Mouse (Mus musculus) forebrain, embryonic 11.5 days (tissue): Measurements from ENCODE around the gene Coro2a. TPM values are rescaled to one million over a fixed set of nuclear protein-coding genes. Genes with fewer than 3 reads are reported as not detected.
"Not testable (repeated sequence)": the region's sequence is repeated elsewhere in the genome, so short reads cannot be mapped to it uniquely, and the experiment has no call there.

ENCODE experiments used
- ATAC-seq: fragments of 200-750 bp; cut with Nextera tagmentation; replicated peaks from 2 replicates; pipeline ENCODE4 v1.8.0; 2017; ENCODE audit warnings: moderate TSS enrichment; ENCODE audit not compliant: low FRiP score
- DNase-seq: peaks from one replicate; pipeline ENCODE4 v3.0.0-alpha.2; 2017; ENCODE audit warnings: low spot score
- H3K27ac ChIP-seq: fragments of 300-500 bp; sonication (generic); 2 replicates; pipeline ENCODE4 v1.5.1; 2014; ENCODE audit warnings: low read depth, low read length
- H3K27me3 ChIP-seq: fragments of 300-500 bp; sonication (generic); 2 replicates; pipeline ENCODE4 v1.6.1; 2014; ENCODE audit warnings: mild to moderate bottlenecking, low read length, mixed read lengths; ENCODE audit not compliant: control insufficient read depth, insufficient read depth
- H3K36me3 ChIP-seq: fragments of 300-500 bp; sonication (generic); 2 replicates; pipeline ENCODE4 v1.6.1; 2014; ENCODE audit warnings: mild to moderate bottlenecking, low read length, moderate library complexity, mixed read lengths; ENCODE audit not compliant: control insufficient read depth, insufficient read depth
- H3K4me1 ChIP-seq: fragments of 300-500 bp; sonication (generic); replicated peaks from 2 replicates; pipeline ENCODE4 v1.6.1; 2014; ENCODE audit warnings: low read length, mixed read lengths; ENCODE audit not compliant: control insufficient read depth, insufficient read depth
- H3K4me2 ChIP-seq: fragments of 300-500 bp; sonication (generic); 2 replicates; pipeline ENCODE4 v1.6.1; 2014; ENCODE audit warnings: low read depth, mild to moderate bottlenecking, low read length, moderate library complexity, mixed read lengths; ENCODE audit not compliant: severe bottlenecking
- H3K4me3 ChIP-seq: fragments of 300-500 bp; sonication (generic); 2 replicates; pipeline ENCODE4 v1.5.1; 2014; ENCODE audit warnings: low read depth, low read length
- H3K9ac ChIP-seq: fragments of 300-500 bp; sonication (generic); 2 replicates; pipeline ENCODE4 v1.6.1; 2014; ENCODE audit warnings: low read length
- H3K9me3 ChIP-seq: fragments of 300-500 bp; sonication (generic); 2 replicates; pipeline ENCODE4 v1.6.1; 2016; ENCODE audit warnings: low read length, mixed read lengths; ENCODE audit not compliant: control insufficient read depth
- WGBS: fragments of 180-500 bp; shearing (Covaris S2); extraction: QIAGEN DNeasy Blood & Tissue Kit; methylation state at CpG from one replicate; pipeline ENCODE4 v1.1.7; 2014; 5-methylcytosine and 5-hydroxymethylcytosine counted together
- polyA plus RNA-seq: library from polyadenylated mRNA; unstranded; fragments of >200 nt; fragmentation: Nextera tagmentation; extraction: Ambion mirVana; gene quantifications from 2 replicates; pipeline ENCODE4 v1.2.1, GENCODE M21; 2014

The Coro2a gene
- polyA plus RNA-seq, 1 experiment from 2014 or later: 2.8 TPM

GRCm38 (mm10) chr4:46575509-46576284, 26.3 kb downstream of the Coro2a start:
- H3K4me3 ChIP-seq, H3K27me3 ChIP-seq, H3K9ac ChIP-seq, DNase-seq, H3K4me1 ChIP-seq, H3K36me3 ChIP-seq, H3K9me3 ChIP-seq, H3K27ac ChIP-seq, H3K4me2 ChIP-seq, ATAC-seq: not testable (repeated sequence)
- WGBS: 92% methylated on average over 6 of the region's 10 CpGs

GRCm38 (mm10) chr4:46574841-46575240, 27.2 kb downstream of the Coro2a start:
- WGBS: 93% methylated on average over 10 of the region's 12 CpGs
- Histone ChIP-seq H3K27ac (no peak overlapping the region), H3K4me2 (no peak overlapping the region), H3K36me3 (no peaks in the 10 kb centered on the region), H3K4me1 (no peaks in the 10 kb centered on the region), H3K9ac (no peak overlapping the region), H3K4me3 (no peak overlapping the region), H3K9me3 (peaks cover 4% of the 10 kb centered on the region; the same call in 1 of the 2 replicates), H3K27me3 (no peaks in the 10 kb centered on the region)
- DNase-seq: no peak
- ATAC-seq: no peak

GRCm38 (mm10) chr4:46574024-46574753, 27.8 kb downstream of the Coro2a start:
- H3K4me1 ChIP-seq: no peaks in the 10 kb centered on the region
- no peak overlapping the region for H3K4me2 ChIP-seq
- 63% methylated on average over 9 of the region's 9 CpGs for WGBS
- no peak overlapping the region for H3K27ac ChIP-seq
- H3K27me3 ChIP-seq: no peaks in the 10 kb centered on the region
- DNase-seq: no peak
- ATAC-seq: no peak
- H3K9ac ChIP-seq: no peak overlapping the region
- no peaks in the 10 kb centered on the region for H3K36me3 ChIP-seq
- H3K4me3 ChIP-seq: no peak overlapping the region
- H3K9me3 ChIP-seq: peaks cover 4% of the 10 kb centered on the region; the same call in 1 of the 2 replicates

DNA sequence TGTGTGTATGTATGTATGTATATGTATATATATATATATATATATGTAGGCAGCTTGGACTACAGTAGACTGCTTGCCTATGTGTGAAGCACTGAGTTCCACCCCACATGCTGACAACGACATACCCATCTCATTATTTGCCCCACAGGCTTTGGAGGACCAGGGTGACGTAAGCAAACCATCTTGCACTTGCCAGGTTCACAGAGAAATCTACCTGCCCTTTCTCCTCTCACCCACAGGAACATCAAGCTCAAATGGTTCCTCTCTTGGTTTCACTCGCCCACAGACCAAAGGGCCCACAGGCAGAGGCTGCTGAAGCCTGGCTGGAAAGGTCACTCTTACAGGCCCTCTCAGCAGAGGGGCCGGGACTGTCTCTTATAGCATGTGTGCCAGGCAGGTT, 29.4 kb downstream of the Coro2a start:
- Histone ChIP-seq H3K36me3 (no peaks in the 10 kb centered on the region), H3K27me3 (no peaks in the 10 kb centered on the region), H3K4me3 (no peak overlapping the region), H3K9me3 (no peaks in the 10 kb centered on the region), H3K9ac (no peak overlapping the region), H3K27ac (no peak overlapping the region), H3K4me1 (no peaks in the 10 kb centered on the region), H3K4me2 (no peak overlapping the region)
- ATAC-seq (no peak), DNase-seq (no peak)
- WGBS: 87% methylated on average over 4 of the region's 4 CpGs

- Histone ChIP-seq H3K4me1 (no peaks in the 10 kb centered on the region), H3K9me3 (no peaks in the 10 kb centered on the region), H3K36me3 (no peaks in the 10 kb centered on the region), H3K4me2 (no peak overlapping the region), H3K9ac (no peak overlapping the region), H3K27me3 (no peaks in the 10 kb centered on the region), H3K4me3 (no peak overlapping the region), H3K27ac (no peak overlapping the region)
- ATAC-seq (no peak), DNase-seq (no peak)
- WGBS: 89% methylated on average over 9 of the region's 9 CpGs
Observed at GRCm38 (mm10) chr4:46571744-46572143, 30.3 kb downstream of the Coro2a start.

DNA sequence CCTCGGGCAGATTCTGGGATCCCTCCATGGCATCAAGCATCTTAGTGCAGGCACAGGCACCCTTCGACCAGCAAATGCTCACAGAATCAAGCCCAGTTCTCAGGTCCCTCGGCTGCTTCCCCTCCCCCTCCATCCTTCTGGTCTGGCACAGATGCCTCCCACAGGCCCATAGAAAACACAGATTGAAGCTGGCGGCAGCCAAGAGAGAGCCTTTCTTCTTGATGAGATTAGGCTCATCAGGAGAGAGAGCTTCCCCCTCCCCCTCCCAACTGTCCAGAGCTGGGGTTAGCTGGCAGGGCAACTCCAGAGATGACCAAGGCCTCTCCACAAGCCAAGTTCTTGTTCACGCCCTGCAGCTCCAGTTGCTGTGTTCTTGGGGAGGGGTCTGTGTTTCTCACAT, 32.3 kb downstream of the Coro2a start:
- H3K36me3 ChIP-seq: no peaks in the 10 kb centered on the region
- no peaks in the 10 kb centered on the region for H3K27me3 ChIP-seq
- ATAC-seq (no peak), DNase-seq (no peak)
- WGBS: 22% methylated on average over 5 of the region's 5 CpGs
- no peaks in the 10 kb centered on the region for H3K9me3 ChIP-seq
- H3K9ac ChIP-seq: no peak overlapping the region
- H3K4me1 ChIP-seq: no peaks in the 10 kb centered on the region
- no peak overlapping the region for H3K4me3 ChIP-seq
- H3K4me2 ChIP-seq: no peak overlapping the region
- no peak overlapping the region for H3K27ac ChIP-seq

GRCm38 (mm10) chr4:46568169-46568568, 33.8 kb downstream of the Coro2a start:
- Histone ChIP-seq H3K4me2 (no peak overlapping the region), H3K9me3 (no peaks in the 10 kb centered on the region), H3K27me3 (no peaks in the 10 kb centered on the region), H3K36me3 (no peaks in the 10 kb centered on the region), H3K27ac (no peak overlapping the region), H3K4me3 (no peak overlapping the region), H3K4me1 (no peaks in the 10 kb centered on the region), H3K9ac (no peak overlapping the region)
- ATAC-seq (no peak), DNase-seq (no peak)
- 89% methylated on average over 8 of the region's 8 CpGs for WGBS

DNA sequence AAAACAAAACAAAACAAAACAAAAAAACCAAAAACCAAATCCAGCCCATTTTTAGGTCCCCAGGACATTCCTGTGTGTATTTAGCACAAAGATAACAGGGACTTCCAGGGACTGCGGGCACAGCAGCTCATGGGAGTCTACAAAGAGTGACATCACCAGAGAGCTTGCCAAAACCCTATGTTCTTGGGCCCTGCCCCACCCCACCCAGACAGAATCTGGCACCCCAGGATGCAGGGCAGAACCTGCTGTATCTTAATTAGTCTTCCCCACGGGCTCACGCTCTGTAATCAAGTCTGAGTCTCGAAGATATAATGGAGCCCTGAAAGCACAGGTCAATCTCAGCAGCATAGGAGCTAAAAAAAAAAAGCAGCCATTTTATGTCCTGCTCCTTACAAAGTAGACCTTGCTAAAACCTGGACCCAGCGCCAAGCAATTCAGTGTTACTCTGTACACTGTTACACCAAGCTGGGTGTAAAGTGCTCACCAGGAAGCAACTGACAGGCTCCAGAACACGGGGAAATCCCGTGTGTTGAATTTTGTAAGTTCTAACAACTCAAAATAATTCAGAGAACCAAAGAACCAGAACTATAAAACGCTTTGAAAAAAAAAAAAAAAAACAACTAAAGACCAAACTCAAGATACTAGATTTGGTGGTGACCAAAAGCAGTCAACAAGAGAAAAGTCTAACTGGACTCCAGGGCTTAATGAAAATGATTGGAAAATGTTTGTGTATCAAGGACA, 34.9 kb downstream of the Coro2a start:
- no peak overlapping the region for H3K4me3 ChIP-seq
- no peaks in the 10 kb centered on the region for H3K27me3 ChIP-seq
- ATAC-seq (no peak), DNase-seq (no peak)
- 73% methylated on average over 8 of the region's 8 CpGs for WGBS
- no peaks in the 10 kb centered on the region for H3K36me3 ChIP-seq
- no peaks in the 10 kb centered on the region for H3K4me1 ChIP-seq
- H3K4me2 ChIP-seq: no peak overlapping the region
- H3K9ac ChIP-seq: no peak overlapping the region
- H3K9me3 ChIP-seq: no peaks in the 10 kb centered on the region
- H3K27ac ChIP-seq: no peak overlapping the region
